Mouse (Mus musculus) erythroblast, embryonic 14.5 days (primary cell): Measurements from ENCODE around the gene Il17rc.

Experiments used
- GATA1 ChIP-seq: IDR thresholded peaks from 2 replicates; pipeline ENCODE4 v1.6.1; 2012; ENCODE audit warnings: low read length, inconsistent platforms, mixed read lengths
- TAL1 ChIP-seq: IDR thresholded peaks from 3 replicates; pipeline ENCODE4 v1.6.1; 2012; ENCODE audit warnings: low read length, inconsistent platforms, mixed read lengths

GRCm38 (mm10) chr6:113458635-113459034 is 12.6 kb upstream of the Il17rc start:
- TF ChIP-seq GATA1 = no peak
- no peak for TF ChIP-seq TAL1
